Mouse (Mus musculus): ENCODE data around the gene Prdm10. TPM values are rescaled to one million over a fixed set of nuclear protein-coding genes. Genes with fewer than 3 reads are reported as not detected.
A peak's percentile ranks its signal among the peaks of the same experiment; 100 is the strongest.

Gene Prdm10
- total RNA-seq, 2 experiments from 2014 or later: 16.8 to 17.2 TPM

DNA sequence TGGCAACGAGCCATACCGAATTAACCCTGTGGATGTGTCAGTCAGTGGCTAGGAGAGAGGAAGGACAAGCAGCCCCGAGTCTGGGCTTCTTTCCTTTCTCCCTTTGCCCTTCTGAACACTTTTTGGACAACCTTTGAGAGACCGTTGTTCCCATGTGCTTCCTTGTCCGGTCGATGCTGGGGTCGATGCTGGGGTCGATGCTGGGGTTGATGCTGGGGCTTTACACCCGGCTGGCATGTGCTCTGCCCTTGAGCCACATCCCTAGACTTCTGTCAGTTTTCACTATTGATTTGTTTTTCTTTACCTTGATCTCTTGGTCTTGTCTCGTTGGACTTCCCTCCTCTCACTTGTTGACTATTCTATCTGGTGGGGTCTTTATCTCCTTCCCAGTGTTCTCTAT is 73.2 kb downstream of the Prdm10 start:
- no peak for DNase-seq (ENCODE audit: low spot score in 2 of 2)

- DNase-seq (ENCODE audit: low spot score in 2 of 2): no peak
These were observed 73.7 kb downstream of the Prdm10 start for GRCm38 (mm10) chr9:31354051-31354450.

DNA sequence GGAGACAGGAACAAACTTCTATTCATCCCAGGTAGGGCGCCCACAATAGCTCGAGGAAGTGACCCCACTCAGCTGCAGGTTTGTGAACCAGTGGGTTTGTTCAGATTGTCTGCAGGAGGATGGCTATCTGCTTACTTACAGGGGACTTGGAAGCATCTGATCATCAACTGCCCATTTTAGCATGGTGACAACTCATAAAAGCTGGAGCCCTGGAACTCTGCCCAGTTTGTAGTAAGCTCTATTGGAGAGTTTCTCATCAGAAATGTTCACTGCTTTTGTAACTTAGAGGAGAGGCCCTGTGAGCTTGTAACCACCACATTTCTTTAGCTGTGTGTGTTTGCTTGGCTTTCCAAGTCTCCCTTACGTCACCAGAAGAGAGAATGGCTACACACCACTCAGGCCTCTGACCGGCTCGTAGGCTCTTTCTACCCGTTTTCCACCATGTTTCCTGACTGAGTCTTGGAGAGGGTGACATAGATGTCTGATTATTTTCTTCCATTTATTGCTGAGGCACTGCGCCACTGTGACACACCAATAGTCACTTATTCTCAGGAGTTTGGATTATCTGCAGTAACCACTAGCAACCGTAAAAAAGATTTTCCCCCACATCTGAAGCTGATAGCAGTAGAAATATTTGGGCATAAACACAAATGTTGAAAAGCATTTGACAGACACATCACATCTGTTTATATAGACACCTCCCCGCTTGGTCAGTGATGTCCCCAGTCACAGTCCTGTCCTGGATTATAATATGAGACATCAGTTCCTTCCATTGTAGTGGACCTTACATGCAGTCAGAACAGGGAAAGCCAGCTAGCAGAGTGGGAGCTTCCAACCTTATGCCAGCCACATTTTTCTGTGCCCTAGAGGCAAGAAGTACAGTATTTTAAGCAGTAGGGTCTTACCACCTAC is 83.6 kb downstream of the Prdm10 start:
- peak in 1 of 2 experiments; percentile 45 for DNase-seq (ENCODE audit: low spot score in 2 of 2)

- no peak for DNase-seq (ENCODE audit: low spot score in 2 of 2)
These were observed 84.7 kb downstream of the Prdm10 start for GRCm38 (mm10) chr9:31365086-31365485.

DNA sequence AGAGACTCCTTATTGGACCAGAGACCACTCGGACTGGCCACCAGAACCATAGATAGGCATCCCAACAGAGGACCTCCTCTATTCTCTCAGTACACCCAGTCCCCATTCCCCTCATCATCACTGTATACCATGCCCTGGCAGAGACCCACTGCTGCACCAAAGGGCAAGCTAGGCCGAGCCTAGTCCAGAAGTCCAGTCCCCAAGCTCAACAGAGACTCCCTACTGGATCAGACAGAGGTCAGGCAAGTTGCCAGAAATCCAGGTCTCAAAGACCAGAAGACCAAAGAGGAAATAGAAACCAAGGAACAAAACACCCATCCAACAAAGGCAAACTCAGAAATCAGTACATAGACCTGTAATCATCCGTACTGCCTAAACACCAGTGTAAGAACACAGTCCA is 91.4 kb downstream of the Prdm10 start:
- DNase-seq (ENCODE audit: low spot score in 2 of 2): no peak

- DNase-seq (ENCODE audit: low spot score in 2 of 2): no peak
These were observed 96.3 kb downstream of the Prdm10 start for GRCm38 (mm10) chr9:31376661-31377060.

DNA sequence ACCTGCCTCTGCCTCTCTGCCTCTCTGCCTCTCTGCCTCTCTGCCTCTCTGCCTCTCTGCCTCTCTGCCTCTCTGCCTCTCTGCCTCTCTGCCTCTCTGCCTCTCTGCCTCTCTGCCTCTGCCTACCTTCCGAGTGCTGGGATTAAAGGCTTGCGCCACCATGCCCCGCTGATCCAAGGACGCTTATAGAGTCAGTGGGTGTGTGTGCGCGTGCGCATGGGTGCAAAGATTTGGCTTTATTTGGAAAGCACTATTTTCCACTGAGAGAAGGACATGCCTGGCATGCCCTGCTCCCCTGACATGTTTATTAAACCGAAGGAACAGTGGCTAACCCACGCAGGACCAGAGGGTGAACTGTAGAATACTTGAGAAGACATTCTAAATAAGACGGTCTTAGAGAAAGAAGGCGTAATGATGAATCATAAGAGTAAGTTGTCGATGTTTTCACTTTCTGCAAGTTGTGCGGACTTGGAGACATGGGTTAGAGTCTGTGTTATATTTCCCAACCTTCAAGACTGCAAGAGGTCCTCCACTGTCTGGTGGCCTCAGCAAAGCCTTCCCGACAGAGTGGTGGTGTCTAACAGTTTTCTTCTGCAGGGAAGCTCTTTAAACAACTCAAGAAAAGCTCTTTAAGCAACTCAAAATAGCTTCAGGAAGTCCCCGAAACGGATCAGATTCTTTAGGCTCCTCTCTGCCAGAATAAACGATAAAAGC is 104.6 kb downstream of the Prdm10 start:
- no peak for DNase-seq (ENCODE audit: low spot score in 2 of 2)

- no peak for DNase-seq (ENCODE audit: low spot score in 2 of 2)
These were observed 105.1 kb downstream of the Prdm10 start for GRCm38 (mm10) chr9:31385500-31385869.

GRCm38 (mm10) chr9:31385947-31386354 is 105.6 kb downstream of the Prdm10 start, which contains the start of gene Nfrkb:
Nfrkb (plus strand) TSS chr9:31386192.
- DNase-seq (ENCODE audit: low spot score in 2 of 2): peak; percentile 91 to 95

DNA sequence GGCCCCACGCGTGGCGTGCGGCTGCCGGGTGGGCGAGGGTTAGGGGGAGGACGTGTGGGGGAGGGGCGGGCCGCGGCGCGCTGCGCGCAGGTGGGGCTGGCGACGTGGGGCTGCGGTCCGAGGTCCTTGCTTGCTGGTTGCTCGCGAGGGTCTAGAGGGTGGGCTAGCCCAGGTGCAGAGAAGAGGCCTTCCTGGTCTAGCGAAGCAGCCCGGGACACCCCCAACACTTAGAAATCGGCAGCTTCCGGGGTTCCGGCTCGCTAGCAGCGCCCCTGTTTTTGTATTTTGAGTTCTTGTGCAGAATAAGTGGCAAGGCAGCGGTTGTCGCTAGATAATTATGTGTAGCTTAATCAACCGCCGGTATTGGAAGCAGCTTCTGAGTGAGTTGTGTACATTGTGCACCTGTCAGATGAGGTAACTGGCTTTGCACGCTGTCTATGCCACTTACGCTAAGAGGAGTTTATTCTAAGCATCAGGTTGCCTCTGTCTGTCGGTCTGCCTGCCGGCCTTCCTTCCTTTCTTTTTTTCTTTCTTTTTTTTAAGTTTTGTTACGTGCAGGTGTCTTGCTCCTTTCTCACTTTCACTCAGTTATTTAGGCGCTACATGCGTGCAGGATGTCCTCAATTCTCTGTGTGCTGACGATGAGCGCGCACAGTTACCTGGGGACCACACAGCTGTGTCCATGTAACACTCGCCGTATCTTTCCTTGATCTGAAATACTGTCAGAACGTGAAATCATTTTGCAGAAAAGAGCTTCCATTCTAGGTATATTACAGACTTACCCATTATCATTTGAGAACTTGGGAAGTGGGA is 106.2 kb downstream of the Prdm10 start:
- peak in 1 of 2 experiments; percentile 37 for DNase-seq (ENCODE audit: low spot score in 2 of 2)

DNA sequence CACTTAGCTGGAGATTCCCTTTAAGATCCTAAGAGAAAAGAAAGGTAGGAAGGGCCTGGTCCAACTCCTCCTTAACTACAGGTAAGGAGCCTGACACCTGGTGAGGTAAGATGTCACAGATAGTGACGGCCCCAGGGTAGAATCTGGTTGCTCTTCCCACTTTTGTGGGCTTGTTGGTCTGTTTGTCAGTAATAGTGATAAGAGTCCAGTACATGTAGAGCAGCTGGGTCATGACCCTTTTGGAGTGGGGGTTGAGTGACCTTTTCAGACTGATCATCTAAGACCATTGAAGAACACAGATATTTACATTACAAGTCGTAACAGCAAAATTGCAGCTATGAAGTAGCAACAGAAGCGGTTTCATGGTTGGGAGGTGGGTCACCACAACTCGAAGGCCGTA is 106.9 kb downstream of the Prdm10 start:
- no peak for DNase-seq (ENCODE audit: low spot score in 2 of 2)

GRCm38 (mm10) chr9:31400441-31400840 is 120.1 kb downstream of the Prdm10 start:
- DNase-seq (ENCODE audit: low spot score in 2 of 2): peak; percentile 60 to 70

- DNase-seq (ENCODE audit: low spot score in 2 of 2): no peak
These were observed 124.0 kb downstream of the Prdm10 start for GRCm38 (mm10) chr9:31404311-31404710.

DNA sequence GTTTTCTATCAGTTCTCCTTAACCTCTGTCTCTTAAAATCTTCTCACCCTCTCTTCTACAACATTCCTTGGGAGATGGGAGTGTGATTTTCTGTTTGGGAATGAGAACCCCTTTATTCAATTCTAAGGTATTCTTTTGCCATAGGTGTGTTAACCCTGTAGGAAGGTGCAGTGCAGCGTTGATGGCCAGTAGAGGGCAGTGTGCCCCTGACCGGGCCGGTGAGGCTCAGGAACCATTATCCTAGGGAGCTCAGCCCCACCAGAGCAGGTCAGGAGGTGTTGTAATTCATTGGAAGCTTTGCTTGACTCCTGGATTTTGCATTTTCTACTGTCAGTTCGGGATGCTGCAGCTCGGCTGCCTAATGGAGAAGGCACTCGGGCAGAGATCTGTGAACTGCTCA is 124.9 kb downstream of the Prdm10 start:
- no peak for DNase-seq (ENCODE audit: low spot score in 2 of 2)

DNA sequence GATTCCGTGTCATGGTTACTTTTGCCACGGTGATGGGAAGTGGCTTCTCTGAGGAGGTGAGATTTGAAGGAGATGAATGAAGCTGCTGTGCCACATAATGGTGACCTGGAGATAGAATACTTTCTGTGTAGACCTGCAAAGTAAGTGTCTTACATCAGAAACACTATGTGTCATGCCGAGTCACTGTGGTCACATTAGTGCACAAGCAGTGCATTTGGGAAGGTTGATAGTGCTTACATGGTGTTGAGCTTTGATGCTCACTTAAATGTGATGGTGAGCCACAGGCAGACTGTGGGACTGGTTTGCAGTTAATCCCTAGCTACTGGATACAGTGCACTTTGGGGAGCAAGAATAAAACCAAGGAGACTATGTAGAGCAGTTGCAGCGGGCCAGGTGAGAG is 131.8 kb downstream of the Prdm10 start:
- DNase-seq (ENCODE audit: low spot score in 2 of 2): no peak

DNA sequence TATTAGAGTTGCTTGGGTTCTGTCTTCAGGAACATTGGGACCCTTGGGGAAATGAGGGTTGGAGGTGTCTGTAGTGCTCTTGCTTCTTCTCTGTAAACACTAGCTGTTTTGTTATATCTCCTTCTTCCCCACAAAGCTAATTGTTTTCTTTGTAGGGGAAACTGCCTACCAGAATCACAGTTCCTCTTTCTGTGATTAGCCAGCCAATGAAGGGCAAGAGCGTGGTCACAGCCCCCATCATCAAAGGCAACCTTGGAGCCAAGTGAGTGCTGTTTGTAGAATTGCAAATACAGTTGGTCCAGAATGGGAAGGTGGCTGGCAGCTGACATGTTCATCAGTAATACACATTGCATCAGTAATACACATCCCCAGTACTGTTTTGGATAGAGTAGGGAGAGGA is 138.5 kb downstream of the Prdm10 start:
- no peak for DNase-seq (ENCODE audit: low spot score in 2 of 2)

DNA sequence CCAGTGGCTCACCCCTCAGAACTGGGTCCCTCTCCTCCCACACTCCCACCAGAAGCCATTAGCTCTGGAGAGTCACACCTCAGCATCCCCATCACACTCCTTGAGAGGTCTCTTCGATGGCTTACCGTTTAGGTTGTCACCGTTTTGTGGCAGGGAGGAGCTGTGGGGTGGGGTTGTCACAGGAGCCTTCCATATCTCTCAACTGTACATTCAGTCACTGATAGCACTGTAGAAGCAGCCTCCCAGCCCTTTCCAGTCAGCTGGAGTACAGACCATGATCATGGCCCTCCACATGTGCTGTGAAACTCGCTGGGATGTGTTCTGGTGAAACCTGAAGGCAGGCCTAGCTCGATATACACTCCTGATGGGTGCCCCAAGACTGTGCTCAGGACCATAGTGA is 141.8 kb downstream of the Prdm10 start:
- no peak for DNase-seq (ENCODE audit: low spot score in 2 of 2)

GRCm38 (mm10) chr9:31428971-31429370 is 148.6 kb downstream of the Prdm10 start:
- DNase-seq (ENCODE audit: low spot score in 2 of 2): no peak

GRCm38 (mm10) chr9:31430011-31430410 is 149.7 kb downstream of the Prdm10 start:
- no peak for DNase-seq (ENCODE audit: low spot score in 2 of 2)
